Mouse (Mus musculus) cerebellum, adult 9-10 months (tissue): Measurements from ENCODE around the gene Ccr7.
A peak's percentile ranks its signal among the peaks of the same experiment; 100 is the strongest.

Experiments
- DNase-seq: peaks from one replicate; pipeline ENCODE4 v3.0.0; 2022

Gene Ccr7

GRCm38 (mm10) chr11:99136961-99137360 lies 17.9 kb downstream of the Ccr7 start:
- DNase-seq, result no peak

GRCm38 (mm10) chr11:99136361-99136760 lies 18.5 kb downstream of the Ccr7 start:
- DNase-seq, result no peak

- no peak for DNase-seq
Measured at GRCm38 (mm10) chr11:99135047-99135440, 19.8 kb downstream of the Ccr7 start.

- no peak for DNase-seq
Measured at GRCm38 (mm10) chr11:99134266-99135046, 20.4 kb downstream of the Ccr7 start.

- no peak for DNase-seq
Measured at GRCm38 (mm10) chr11:99133285-99133897, 21.5 kb downstream of the Ccr7 start.

- no peak for DNase-seq
Measured at GRCm38 (mm10) chr11:99132091-99132730, 22.7 kb downstream of the Ccr7 start.

GRCm38 (mm10) chr11:99131463-99131840 lies 23.4 kb downstream of the Ccr7 start:
- no peak for DNase-seq

GRCm38 (mm10) chr11:99130736-99131462 lies 24.0 kb downstream of the Ccr7 start:
- no peak for DNase-seq

- DNase-seq, result no peak
Measured at GRCm38 (mm10) chr11:99129287-99129686, 25.6 kb downstream of the Ccr7 start.

GRCm38 (mm10) chr11:99127785-99128682 lies 26.8 kb downstream of the Ccr7 start:
- DNase-seq, result no peak

GRCm38 (mm10) chr11:99126482-99127253 lies 28.2 kb downstream of the Ccr7 start:
- DNase-seq, result no peak

GRCm38 (mm10) chr11:99124635-99125029 lies 30.2 kb downstream of the Ccr7 start:
- DNase-seq, result no peak

- peak; percentile 19 for DNase-seq
Measured at GRCm38 (mm10) chr11:99123977-99124634, 30.8 kb downstream of the Ccr7 start.

- no peak for DNase-seq
Measured at GRCm38 (mm10) chr11:99122703-99123102, 32.2 kb downstream of the Ccr7 start.

GRCm38 (mm10) chr11:99121218-99121631 lies 33.7 kb downstream of the Ccr7 start:
- DNase-seq, result no peak

GRCm38 (mm10) chr11:99120524-99121217 lies 34.2 kb downstream of the Ccr7 start:
- DNase-seq, result no peak

- no peak for DNase-seq
Measured at GRCm38 (mm10) chr11:99118963-99119362, 35.9 kb downstream of the Ccr7 start.

GRCm38 (mm10) chr11:99118420-99118819 lies 36.5 kb downstream of the Ccr7 start:
- no peak for DNase-seq

GRCm38 (mm10) chr11:99117907-99118306 lies 37.0 kb downstream of the Ccr7 start:
- DNase-seq, result no peak

- DNase-seq, result no peak
Measured at GRCm38 (mm10) chr11:99115940-99116339, 38.9 kb downstream of the Ccr7 start.
